Mouse (Mus musculus) v-Abl transformed pro-B cells (cell line): ENCODE data around the gene Fgf7.

ENCODE experiments used
- in situ Hi-C, 2 experiments: fragments of 400-800 bp; cut with MboI; formaldehyde crosslinking; loops; one replicate each; pipeline ENCODE4 v1.15.1; 2025; ENCODE audit not compliant: unreplicated experiment in 2 of 2

Fgf7 gene

GRCm38 (mm10) chr2:126060595-126060994 is 26.1 kb downstream of the Fgf7 start:
- in situ Hi-C loops: no loop called here

GRCm38 (mm10) chr2:126061037-126061773 is 26.7 kb downstream of the Fgf7 start:
- in situ Hi-C loops: no loop called here

- in situ Hi-C loops: no loop called here
These were observed 28.4 kb downstream of the Fgf7 start for GRCm38 (mm10) chr2:126062876-126063275.

- in situ Hi-C loops: no loop called here
These were observed 30.4 kb downstream of the Fgf7 start for GRCm38 (mm10) chr2:126064814-126065213.

GRCm38 (mm10) chr2:126065303-126065856 is 30.9 kb downstream of the Fgf7 start:
- in situ Hi-C loops: no loop called here

- in situ Hi-C loops: no loop called here
These were observed 35.3 kb downstream of the Fgf7 start for GRCm38 (mm10) chr2:126069740-126070139.

- in situ Hi-C loops: no loop called here
These were observed 39.3 kb downstream of the Fgf7 start for GRCm38 (mm10) chr2:126073744-126074143.

- in situ Hi-C loops: no loop called here
These were observed 42.0 kb downstream of the Fgf7 start for GRCm38 (mm10) chr2:126076506-126076905.

- in situ Hi-C loops: no loop called here
These were observed 44.6 kb downstream of the Fgf7 start for GRCm38 (mm10) chr2:126079086-126079485.

GRCm38 (mm10) chr2:126084326-126084725 is 49.9 kb downstream of the Fgf7 start:
- in situ Hi-C loops: no loop called here

- in situ Hi-C loops: no loop called here
These were observed 51.7 kb downstream of the Fgf7 start for GRCm38 (mm10) chr2:126086187-126086586.

GRCm38 (mm10) chr2:126090432-126090831 is 56.0 kb downstream of the Fgf7 start:
- in situ Hi-C loops: no loop called here

GRCm38 (mm10) chr2:126094616-126095015 is 60.2 kb downstream of the Fgf7 start:
- in situ Hi-C loops: no loop called here
